Mouse (Mus musculus): ENCODE measurements around the gene Vgll4. TPM values are rescaled to one million over a fixed set of nuclear protein-coding genes. Genes with fewer than 3 reads are reported as not detected.
A peak's percentile ranks its signal among the peaks of the same experiment; 100 is the strongest.

The Vgll4 gene
- total and polyA plus RNA-seq, 2 experiments from 2014 or later: 49.4 to 85.4 TPM

DNA sequence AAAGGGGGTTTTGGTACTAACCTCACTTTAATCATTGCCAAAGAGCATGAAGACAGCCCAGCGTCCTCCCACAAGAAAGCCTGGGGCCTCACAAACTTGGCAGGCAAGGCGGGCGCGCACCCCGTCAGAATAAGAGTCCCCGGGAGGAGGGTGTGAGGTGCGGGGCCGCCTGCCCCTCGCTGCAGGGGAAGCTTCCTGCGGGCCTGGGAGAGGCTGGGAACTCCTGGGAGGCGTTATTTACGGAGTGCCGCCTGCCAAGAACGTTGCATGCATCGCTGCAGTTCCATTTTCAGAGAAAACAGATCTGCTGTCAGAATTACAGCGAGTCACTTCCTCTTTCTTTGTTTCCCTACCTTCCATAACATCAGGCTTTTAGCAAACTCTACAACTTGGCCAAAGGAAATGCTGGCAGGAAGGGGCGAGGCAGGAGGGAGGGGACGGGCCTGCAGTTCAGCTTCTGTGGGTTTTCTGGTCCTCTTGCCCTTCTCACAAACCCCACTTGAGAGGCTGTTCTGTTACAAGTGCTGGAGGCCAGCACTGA, 94.7 kb downstream of the Vgll4 start:
- peak overlapping the region; percentile 47; the same call in 1 of the 2 replicates for H3K9ac ChIP-seq (replicated peaks; ENCODE audit: low read length)
- DNase-seq (ENCODE audit: low spot score): peak; percentile 93
- no peaks in the 10 kb centered on the region for H3K36me3 ChIP-seq (ENCODE audit: insufficient read depth, low read length)
- H3K4me3 ChIP-seq (ENCODE audit: low read length): peak overlapping the region; percentile 32
- TF ChIP-seq CTCF (IDR thresholded peaks at IDR 0.05; ENCODE audit: low read depth): peak; percentile 30; the same call in 1 of the 2 replicates
- no peaks in the 10 kb centered on the region for H3K9me3 ChIP-seq (ENCODE audit: low read length)
- peak; percentile 92 for ATAC-seq
- H3K27ac ChIP-seq: peak overlapping the region; percentile 90
- H3K4me2 ChIP-seq (ENCODE audit: low read depth, low read length): peak overlapping the region; percentile 68
- H3K27me3 ChIP-seq (ENCODE audit: insufficient read depth, low read length): no peaks in the 10 kb centered on the region
- H3K4me1 ChIP-seq (ENCODE audit: insufficient read depth, low read length): peaks cover 56% of the 10 kb centered on the region
- WGBS: 1% methylated on average over 18 of the region's 18 CpGs

- H3K4me1 ChIP-seq (ENCODE audit: insufficient read depth, low read length): peaks cover 59% of the 10 kb centered on the region
- peak overlapping the region; percentile 90 for H3K27ac ChIP-seq
- no peaks in the 10 kb centered on the region for H3K27me3 ChIP-seq (ENCODE audit: insufficient read depth, low read length)
- TF ChIP-seq CTCF (IDR thresholded peaks at IDR 0.05; ENCODE audit: low read depth): peak; percentile 25
- no peaks in the 10 kb centered on the region for H3K9me3 ChIP-seq (ENCODE audit: low read length)
- 8% methylated on average over 19 of the region's 19 CpGs for WGBS
- ATAC-seq (peak; percentile 36), DNase-seq (ENCODE audit: low spot score) (peak; percentile 44)
- H3K9ac ChIP-seq (replicated peaks; ENCODE audit: low read length): peak overlapping the region; percentile 47; the same call in 1 of the 2 replicates
- peak overlapping the region; percentile 32 for H3K4me3 ChIP-seq (ENCODE audit: low read length)
- H3K36me3 ChIP-seq (ENCODE audit: insufficient read depth, low read length): no peaks in the 10 kb centered on the region
- peak overlapping the region; percentile 68 for H3K4me2 ChIP-seq (ENCODE audit: low read depth, low read length)
These were observed 95.5 kb downstream of the Vgll4 start for GRCm38 (mm10) chr6:114874138-114874928.

DNA sequence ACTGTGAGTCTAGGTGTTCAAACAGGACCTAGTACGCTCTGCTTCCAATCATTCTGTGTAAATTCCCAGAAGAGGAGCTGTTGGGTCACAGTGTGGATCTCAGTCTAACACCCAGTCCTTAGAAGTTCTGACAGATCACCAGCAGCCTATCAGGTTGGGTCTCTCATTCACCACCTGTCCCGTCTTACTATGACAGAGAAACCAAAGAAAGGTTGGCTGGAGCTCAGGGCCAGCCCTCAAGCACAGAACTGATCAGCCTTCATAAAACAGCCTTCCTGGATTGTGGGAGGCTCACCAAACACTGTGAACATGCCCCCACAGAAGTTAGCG, 96.0 kb downstream of the Vgll4 start:
- Histone ChIP-seq H3K36me3 (ENCODE audit: insufficient read depth, low read length) (no peaks in the 10 kb centered on the region), H3K9ac (replicated peaks; ENCODE audit: low read length) (no peak overlapping the region), H3K27me3 (ENCODE audit: insufficient read depth, low read length) (no peaks in the 10 kb centered on the region), H3K27ac (peak overlapping the region; percentile 90), H3K4me2 (ENCODE audit: low read depth, low read length) (peak overlapping the region; percentile 68), H3K4me3 (ENCODE audit: low read length) (peak overlapping the region; percentile 32; the same call in 1 of the 2 replicates), H3K9me3 (ENCODE audit: low read length) (no peaks in the 10 kb centered on the region), H3K4me1 (ENCODE audit: insufficient read depth, low read length) (peaks cover 55% of the 10 kb centered on the region)
- ATAC-seq (no peak), DNase-seq (ENCODE audit: low spot score) (no peak)
- TF ChIP-seq CTCF (IDR thresholded peaks at IDR 0.05; ENCODE audit: low read depth): no peak
- WGBS: 62% methylated on average over 3 of the region's 3 CpGs

GRCm38 (mm10) chr6:114871010-114871660, 98.7 kb downstream of the Vgll4 start:
- DNase-seq (ENCODE audit: low spot score): no peak
- Histone ChIP-seq H3K27ac (no peak overlapping the region), H3K9me3 (ENCODE audit: low read length) (no peaks in the 10 kb centered on the region), H3K4me1 (ENCODE audit: insufficient read depth, low read length) (peaks cover 41% of the 10 kb centered on the region), H3K4me3 (ENCODE audit: low read length) (no peak overlapping the region), H3K4me2 (ENCODE audit: low read depth, low read length) (no peak overlapping the region), H3K36me3 (ENCODE audit: insufficient read depth, low read length) (no peaks in the 10 kb centered on the region), H3K9ac (replicated peaks; ENCODE audit: low read length) (no peak overlapping the region), H3K27me3 (ENCODE audit: insufficient read depth, low read length) (no peaks in the 10 kb centered on the region)
- TF ChIP-seq CTCF (IDR thresholded peaks at IDR 0.05; ENCODE audit: low read depth): no peak
- 87% methylated on average over 14 of the region's 14 CpGs for WGBS
- no peak for ATAC-seq

GRCm38 (mm10) chr6:114869501-114870076, 100.2 kb downstream of the Vgll4 start:
- 0 out of 2 replicates have a peak, but pooled peaks have one; percentile 11 for ATAC-seq
- Histone ChIP-seq H3K9ac (replicated peaks; ENCODE audit: low read length) (peak overlapping the region; percentile 17; the same call in 1 of the 2 replicates), H3K27ac (peak overlapping the region; percentile 9; the same call in 1 of the 2 replicates), H3K4me1 (ENCODE audit: insufficient read depth, low read length) (peaks cover 30% of the 10 kb centered on the region), H3K36me3 (ENCODE audit: insufficient read depth, low read length) (no peaks in the 10 kb centered on the region), H3K4me2 (ENCODE audit: low read depth, low read length) (no peak overlapping the region), H3K9me3 (ENCODE audit: low read length) (no peaks in the 10 kb centered on the region), H3K4me3 (ENCODE audit: low read length) (no peak overlapping the region), H3K27me3 (ENCODE audit: insufficient read depth, low read length) (no peaks in the 10 kb centered on the region)
- DNase-seq (ENCODE audit: low spot score): peak; percentile 39
- WGBS: 62% methylated on average over 6 of the region's 6 CpGs
- no peak for TF ChIP-seq CTCF (IDR thresholded peaks at IDR 0.05; ENCODE audit: low read depth)

GRCm38 (mm10) chr6:114868656-114869055, 101.1 kb downstream of the Vgll4 start:
- Histone ChIP-seq H3K27ac (no peak overlapping the region), H3K4me1 (ENCODE audit: insufficient read depth, low read length) (peaks cover 21% of the 10 kb centered on the region), H3K4me2 (ENCODE audit: low read depth, low read length) (no peak overlapping the region), H3K4me3 (ENCODE audit: low read length) (no peak overlapping the region), H3K36me3 (ENCODE audit: insufficient read depth, low read length) (no peaks in the 10 kb centered on the region), H3K9me3 (ENCODE audit: low read length) (no peaks in the 10 kb centered on the region), H3K27me3 (ENCODE audit: insufficient read depth, low read length) (no peaks in the 10 kb centered on the region), H3K9ac (replicated peaks; ENCODE audit: low read length) (no peak overlapping the region)
- WGBS: 76% methylated on average over 7 of the region's 7 CpGs
- ATAC-seq (no peak), DNase-seq (ENCODE audit: low spot score) (no peak)
- TF ChIP-seq CTCF (IDR thresholded peaks at IDR 0.05; ENCODE audit: low read depth): no peak

Data from hindbrain, postnatal 0 days (tissue).